Mouse (Mus musculus) hindbrain, embryonic 15.5 days (tissue): ENCODE results near the gene Serac1. TPM values are rescaled to one million over a fixed set of nuclear protein-coding genes. Genes with fewer than 3 reads are reported as not detected.
A peak's percentile ranks its signal among the peaks of the same experiment; 100 is the strongest.

Experiments
- ATAC-seq: fragments of 200-750 bp; cut with Nextera tagmentation; 2 replicates; pipeline ENCODE4 v1.8.0; 2017; ENCODE audit warnings: low read depth, moderate number of reproducible peaks, moderate TSS enrichment; ENCODE audit not compliant: low FRiP score
- H3K27ac ChIP-seq: fragments of 300-500 bp; sonication (generic); replicated peaks from 2 replicates; pipeline ENCODE4 v1.5.1; 2015; ENCODE audit warnings: mild to moderate bottlenecking, inconsistent platforms
- H3K27me3 ChIP-seq: fragments of 300-500 bp; sonication (generic); 2 replicates; pipeline ENCODE4 v1.6.1; 2015; ENCODE audit warnings: control low read depth, inconsistent platforms
- H3K36me3 ChIP-seq: fragments of 300-500 bp; sonication (generic); 2 replicates; pipeline ENCODE4 v1.6.1; 2015; ENCODE audit warnings: control low read depth, inconsistent platforms
- H3K4me1 ChIP-seq: fragments of 300-500 bp; sonication (generic); replicated peaks from 2 replicates; pipeline ENCODE4 v1.6.1; 2015; ENCODE audit warnings: control low read depth, inconsistent platforms
- H3K4me2 ChIP-seq: fragments of 300-500 bp; sonication (generic); 2 replicates; pipeline ENCODE4 v1.6.1; 2015; ENCODE audit warnings: moderate library complexity, mild to moderate bottlenecking, inconsistent platforms
- H3K4me3 ChIP-seq: fragments of 300-500 bp; sonication (generic); 2 replicates; pipeline ENCODE4 v1.5.1; 2015; ENCODE audit warnings: mild to moderate bottlenecking, inconsistent platforms
- H3K9ac ChIP-seq: fragments of 300-500 bp; sonication (generic); 2 replicates; pipeline ENCODE4 v1.6.1; 2015; ENCODE audit warnings: inconsistent platforms
- H3K9me3 ChIP-seq: fragments of 300-500 bp; sonication (generic); 2 replicates; pipeline ENCODE4 v1.6.1; 2016; ENCODE audit warnings: control low read depth, inconsistent platforms
- WGBS: fragments of 180-500 bp; shearing (Covaris S2); methylation state at CpG from one replicate; pipeline ENCODE4 v1.1.7; 2015; 5-methylcytosine and 5-hydroxymethylcytosine counted together
- polyA plus RNA-seq: library from polyadenylated mRNA; unstranded; fragments of >200 nt; fragmentation: Nextera tagmentation; extraction: Ambion mirVana; gene quantifications from 2 replicates; pipeline ENCODE4 v1.2.1, GENCODE M21; 2015

Serac1 gene
- 11.9 and 12.7 TPM in 2 replicates for polyA plus RNA-seq

- ATAC-seq, result peak; percentile 94
- under 1% methylated on average over 70 of the region's 70 CpGs for WGBS
- H3K4me1 ChIP-seq, result peaks cover 32% of the 10 kb centered on the region
- peaks cover 12% of the 10 kb centered on the region; the same call in 1 of the 2 replicates for H3K36me3 ChIP-seq
- H3K9ac ChIP-seq, result peak within 1 kb of the TSS; percentile 79
- H3K4me2 ChIP-seq, result peak within 1 kb of the TSS; percentile 70
- H3K9me3 ChIP-seq, result no peaks in the 10 kb centered on the region
- peak within 1 kb of the TSS; percentile 91 for H3K4me3 ChIP-seq
- peak within 1 kb of the TSS; percentile 85 for H3K27ac ChIP-seq
- no peaks in the 10 kb centered on the region for H3K27me3 ChIP-seq
Observed at GRCm38 (mm10) chr17:6079287-6080122, at the start of gene Serac1, which contains the start of gene Gtf2h5. Gene Serac1, minus strand, starts transcription at chr17:6079741. Gene Gtf2h5, plus strand, starts transcription at chr17:6079786.

- ATAC-seq, result no peak
- WGBS, result 68% methylated on average over 3 of the region's 3 CpGs
- no peaks in the 10 kb centered on the region for H3K27me3 ChIP-seq
- peaks cover 4% of the 10 kb centered on the region for H3K36me3 ChIP-seq
- H3K27ac ChIP-seq, result no peak overlapping the region
- H3K9ac ChIP-seq, result no peak overlapping the region
- no peaks in the 10 kb centered on the region for H3K9me3 ChIP-seq
- H3K4me2 ChIP-seq, result no peak overlapping the region
- 0 out of 2 replicates have a peak, but pooled peaks cover 7% of the 10 kb centered on the region for H3K4me1 ChIP-seq
- no peak overlapping the region for H3K4me3 ChIP-seq
Observed at GRCm38 (mm10) chr17:6128039-6128438, 48.5 kb upstream of the Serac1 start.

- Histone ChIP-seq H3K4me3 (no peak overlapping the region), H3K4me2 (no peak overlapping the region), H3K9ac (no peak overlapping the region), H3K4me1 (0 out of 2 replicates have a peak, but pooled peaks cover 7% of the 10 kb centered on the region), H3K27me3 (no peaks in the 10 kb centered on the region), H3K27ac (no peak overlapping the region), H3K9me3 (no peaks in the 10 kb centered on the region), H3K36me3 (peaks cover 15% of the 10 kb centered on the region)
- no peak for ATAC-seq
- WGBS, result 91% methylated on average over 3 of the region's 3 CpGs
Observed at GRCm38 (mm10) chr17:6125441-6125840, 45.9 kb upstream of the Serac1 start.

GRCm38 (mm10) chr17:6123776-6124175, 44.2 kb upstream of the Serac1 start:
- H3K9me3 ChIP-seq, result no peaks in the 10 kb centered on the region
- no peak overlapping the region for H3K4me3 ChIP-seq
- no peak for ATAC-seq
- H3K36me3 ChIP-seq, result peaks cover 15% of the 10 kb centered on the region
- H3K4me1 ChIP-seq, result peaks cover 7% of the 10 kb centered on the region; the same call in 1 of the 2 replicates
- H3K4me2 ChIP-seq, result no peak overlapping the region
- H3K27me3 ChIP-seq, result no peaks in the 10 kb centered on the region
- no peak overlapping the region for H3K9ac ChIP-seq
- H3K27ac ChIP-seq, result no peak overlapping the region
- 90% methylated on average over 4 of the region's 4 CpGs for WGBS

GRCm38 (mm10) chr17:6118861-6119260, 39.3 kb upstream of the Serac1 start:
- 83% methylated on average over 4 of the region's 4 CpGs for WGBS
- Histone ChIP-seq H3K4me2 (no peak overlapping the region), H3K4me1 (peaks cover 17% of the 10 kb centered on the region), H3K9ac (no peak overlapping the region), H3K27ac (no peak overlapping the region), H3K36me3 (peaks cover 19% of the 10 kb centered on the region), H3K4me3 (no peak overlapping the region), H3K27me3 (no peaks in the 10 kb centered on the region), H3K9me3 (no peaks in the 10 kb centered on the region)
- no peak for ATAC-seq

- H3K9me3 ChIP-seq, result no peaks in the 10 kb centered on the region
- no peak overlapping the region for H3K4me3 ChIP-seq
- no peak for ATAC-seq
- H3K4me2 ChIP-seq, result no peak overlapping the region
- 85% methylated on average over 3 of the region's 3 CpGs for WGBS
- H3K27ac ChIP-seq, result no peak overlapping the region
- H3K27me3 ChIP-seq, result no peaks in the 10 kb centered on the region
- H3K4me1 ChIP-seq, result peaks cover 17% of the 10 kb centered on the region
- no peak overlapping the region for H3K9ac ChIP-seq
- peaks cover 19% of the 10 kb centered on the region for H3K36me3 ChIP-seq
Observed at GRCm38 (mm10) chr17:6117917-6118316, 38.4 kb upstream of the Serac1 start.

GRCm38 (mm10) chr17:6117148-6117725, 37.7 kb upstream of the Serac1 start:
- Histone ChIP-seq H3K27ac (no peak overlapping the region), H3K4me2 (no peak overlapping the region), H3K9me3 (no peaks in the 10 kb centered on the region), H3K36me3 (peaks cover 12% of the 10 kb centered on the region), H3K4me1 (peaks cover 17% of the 10 kb centered on the region), H3K4me3 (no peak overlapping the region), H3K9ac (no peak overlapping the region), H3K27me3 (no peaks in the 10 kb centered on the region)
- WGBS, result 57% methylated on average over 4 of the region's 4 CpGs
- ATAC-seq, result no peak

- H3K4me2 ChIP-seq, result no peak overlapping the region
- H3K4me3 ChIP-seq, result no peak overlapping the region
- H3K27me3 ChIP-seq, result no peaks in the 10 kb centered on the region
- 98% methylated on average over 9 of the region's 9 CpGs for WGBS
- H3K9ac ChIP-seq, result no peak overlapping the region
- no peaks in the 10 kb centered on the region for H3K9me3 ChIP-seq
- ATAC-seq, result no peak
- H3K4me1 ChIP-seq, result peaks cover 30% of the 10 kb centered on the region
- peaks cover 8% of the 10 kb centered on the region; the same call in 1 of the 2 replicates for H3K36me3 ChIP-seq
- no peak overlapping the region for H3K27ac ChIP-seq
Observed at GRCm38 (mm10) chr17:6115085-6115484, 35.5 kb upstream of the Serac1 start.

- no peaks in the 10 kb centered on the region for H3K27me3 ChIP-seq
- H3K27ac ChIP-seq, result no peak overlapping the region
- H3K4me1 ChIP-seq, result peaks cover 35% of the 10 kb centered on the region
- no peak for ATAC-seq
- H3K4me3 ChIP-seq, result no peak overlapping the region
- H3K36me3 ChIP-seq, result peaks cover 12% of the 10 kb centered on the region
- H3K9ac ChIP-seq, result no peak overlapping the region
- 88% methylated on average over 6 of the region's 6 CpGs for WGBS
- H3K9me3 ChIP-seq, result no peaks in the 10 kb centered on the region
- H3K4me2 ChIP-seq, result no peak overlapping the region
Observed at GRCm38 (mm10) chr17:6113653-6114052, 34.1 kb upstream of the Serac1 start.

- WGBS, result 85% methylated on average over 3 of the region's 3 CpGs
- H3K4me2 ChIP-seq, result no peak overlapping the region
Observed at GRCm38 (mm10) chr17:6110956-6111355, 31.4 kb upstream of the Serac1 start.

GRCm38 (mm10) chr17:6108175-6108574, 28.6 kb upstream of the Serac1 start:
- Histone ChIP-seq H3K4me3 (peak overlapping the region; percentile 64), H3K4me1 (peaks cover 38% of the 10 kb centered on the region), H3K9me3 (no peaks in the 10 kb centered on the region), H3K9ac (peak overlapping the region; percentile 95), H3K4me2 (peak overlapping the region; percentile 77), H3K27ac (peak overlapping the region; percentile 99; the same call in 1 of the 2 replicates), H3K36me3 (peaks cover 4% of the 10 kb centered on the region; the same call in 1 of the 2 replicates), H3K27me3 (no peaks in the 10 kb centered on the region)
- no peak for ATAC-seq
- 32% methylated on average over 7 of the region's 7 CpGs for whole genome bisulfite sequencing

More at GRCm38 (mm10) chr17:6110956-6111355, 31.4 kb upstream of the Serac1 start:
- no peak overlapping the region for H3K9ac ChIP-seq
- ATAC-seq, result no peak
- H3K4me1 ChIP-seq, result peaks cover 34% of the 10 kb centered on the region
- H3K4me3 ChIP-seq, result no peak overlapping the region
- H3K27me3 ChIP-seq, result no peaks in the 10 kb centered on the region
- H3K36me3 ChIP-seq, result peaks cover 10% of the 10 kb centered on the region
- no peaks in the 10 kb centered on the region for H3K9me3 ChIP-seq
- no peak overlapping the region for H3K27ac ChIP-seq

GRCm38 (mm10) chr17:6107015-6107601, 27.6 kb upstream of the Serac1 start:
- peak; percentile 57 for ATAC-seq
- Histone ChIP-seq H3K4me2 (peak overlapping the region; percentile 77), H3K27me3 (no peaks in the 10 kb centered on the region), H3K36me3 (peaks cover 4% of the 10 kb centered on the region; the same call in 1 of the 2 replicates), H3K4me3 (peak overlapping the region; percentile 64), H3K4me1 (peaks cover 38% of the 10 kb centered on the region), H3K27ac (peak overlapping the region; percentile 99), H3K9ac (peak overlapping the region; percentile 95), H3K9me3 (no peaks in the 10 kb centered on the region)
- WGBS, result under 1% methylated on average over 40 of the region's 50 CpGs
